7 mouse cellular contexts compared by ENCODE assay signal in the genomic region with DNA sequence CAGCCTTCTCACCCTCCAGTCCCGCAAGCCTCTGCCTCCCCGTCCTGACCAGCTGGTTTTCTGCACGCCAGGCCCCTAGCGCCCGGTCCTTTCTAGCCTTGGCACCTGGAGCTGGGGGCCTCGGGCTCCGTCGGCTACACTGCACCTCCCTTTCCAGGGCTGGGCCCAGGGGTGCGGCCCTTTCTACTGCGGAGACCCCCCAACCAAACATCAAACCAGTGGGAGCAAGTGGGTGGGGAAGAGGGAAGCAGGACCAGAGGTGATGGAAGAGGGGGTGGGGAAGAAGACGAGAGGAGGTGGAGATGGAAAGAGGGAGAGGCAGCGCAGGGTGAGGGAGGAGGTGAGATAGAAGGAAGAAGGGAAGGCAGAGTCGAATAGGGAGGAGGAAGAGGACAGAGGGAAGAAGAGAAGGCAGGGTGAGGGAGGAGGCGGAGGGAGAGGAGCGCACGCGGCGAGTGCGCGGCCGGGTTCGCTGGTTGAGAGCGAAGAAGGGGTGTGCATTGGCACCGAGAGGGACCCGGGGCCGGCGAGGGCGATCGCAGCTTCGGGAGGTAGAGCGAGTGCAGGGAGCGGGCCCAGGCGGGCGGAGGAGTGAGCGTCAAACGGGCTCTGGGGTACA. TPM values are rescaled to one million over a fixed set of nuclear protein-coding genes. Genes with fewer than 3 reads are reported as not detected.
DNase-seq lines count a peak whose midpoint lies in the region; ATAC-seq and TF ChIP-seq lines count a peak whose summit lies in the region.

A gene (plus strand): TSS at position 321 of the 619 bp plus-strand sequence.

- H3K27ac ChIP-seq in lung, embryonic 15.5 days = no peak within 1 kb of the TSS
- H3K27ac ChIP-seq in cerebellum, adult 2 months (ENCODE audit: insufficient read depth, low read length) = peak within 1 kb of the TSS; percentile 83
- H3K27ac ChIP-seq in forebrain, embryonic 15.5 days (replicated peaks) = peak within 1 kb of the TSS; percentile 76
- peak within 1 kb of the TSS; percentile 95 for H3K27ac ChIP-seq in midbrain, postnatal 0 days (ENCODE audit: low read depth, low read length)

- 2% methylated on average over 36 of the region's 36 CpGs for WGBS in lung, embryonic 15.5 days
- 1% methylated on average over 35 of the region's 36 CpGs for WGBS in cerebellum, adult 2 months
- under 1% methylated on average over 36 of the region's 36 CpGs for WGBS in forebrain, embryonic 15.5 days
- under 1% methylated on average over 35 of the region's 36 CpGs for WGBS in midbrain, postnatal 0 days

- TF ChIP-seq CTCF in cerebellum, adult 2 months (IDR thresholded peaks at IDR 0.05; ENCODE audit: borderline replicate concordance, insufficient read depth, low read depth, low read length) = no peak
- TF ChIP-seq CTCF in midbrain, postnatal 0 days (IDR thresholded peaks at IDR 0.05) = no peak

- peaks cover 33% of the 10 kb centered on the region for H3K27me3 ChIP-seq in lung, embryonic 15.5 days
- H3K27me3 ChIP-seq in cerebellum, adult 2 months (ENCODE audit: control insufficient read depth, insufficient read depth, low read length) = no peaks in the 10 kb centered on the region
- H3K27me3 ChIP-seq in forebrain, embryonic 15.5 days = peaks cover 20% of the 10 kb centered on the region
- no peaks in the 10 kb centered on the region for H3K27me3 ChIP-seq in midbrain, postnatal 0 days (ENCODE audit: insufficient read depth, low read length)

- no peaks in the 10 kb centered on the region for H3K9me3 ChIP-seq in lung, embryonic 15.5 days
- H3K9me3 ChIP-seq in forebrain, embryonic 15.5 days = no peaks in the 10 kb centered on the region
- H3K9me3 ChIP-seq in midbrain, postnatal 0 days (ENCODE audit: low read length) = no peaks in the 10 kb centered on the region

- H3K4me3 ChIP-seq in lung, embryonic 15.5 days = peak within 1 kb of the TSS; percentile 34
- H3K4me3 ChIP-seq in cerebellum, adult 2 months (replicated peaks; ENCODE audit: insufficient read depth, low read depth, low read length) = peak within 1 kb of the TSS; percentile 67
- H3K4me3 ChIP-seq in forebrain, embryonic 15.5 days = peak within 1 kb of the TSS; percentile 57
- peak within 1 kb of the TSS; percentile 56 for H3K4me3 ChIP-seq in midbrain, postnatal 0 days (ENCODE audit: low read depth, low read length)

- DNase-seq in lung, postnatal 25 days (ENCODE audit: low spot score) = no peak
- peak; percentile 57 to 68 for DNase-seq in cerebellum, adult 2 months
- no peak for DNase-seq in layer of hippocampus, postnatal 25 days (ENCODE audit: extremely low spot score in 1 of 2, low spot score in 1 of 2)
- DNase-seq in midbrain, postnatal 0 days (ENCODE audit: low spot score) = peak; percentile 48
- DNase-seq in embryo, embryonic 10 days (ENCODE audit: low spot score) = no peak

- no peaks in the 10 kb centered on the region for H3K36me3 ChIP-seq in lung, embryonic 15.5 days
- no peaks in the 10 kb centered on the region for H3K36me3 ChIP-seq in forebrain, embryonic 15.5 days
- no peaks in the 10 kb centered on the region for H3K36me3 ChIP-seq in midbrain, postnatal 0 days (ENCODE audit: insufficient read depth, low read length)

- peak; percentile 42; the same call in 1 of the 2 replicates for TF ChIP-seq POLR2A in cerebellum, adult 2 months (IDR thresholded peaks at IDR 0.05; ENCODE audit: borderline replicate concordance, insufficient read depth, low read length)

- no peak for ATAC-seq in lung, embryonic 15.5 days (ENCODE audit: borderline replicate concordance, extremely low read depth, low FRiP score, low TSS enrichment)
- no peak for ATAC-seq in forebrain, embryonic 15.5 days (replicated peaks)
- peak; percentile 10; the same call in 1 of the 2 replicates for ATAC-seq in midbrain, postnatal 0 days (ENCODE audit: low FRiP score)

- peak within 1 kb of the TSS; percentile 72 for H3K4me2 ChIP-seq in lung, embryonic 15.5 days
- H3K4me2 ChIP-seq in forebrain, embryonic 15.5 days (replicated peaks) = peak within 1 kb of the TSS; percentile 90
- peak within 1 kb of the TSS; percentile 94 for H3K4me2 ChIP-seq in midbrain, postnatal 0 days (ENCODE audit: low read depth, low read length, poor library complexity, severe bottlenecking)

- peaks cover 24% of the 10 kb centered on the region for H3K4me1 ChIP-seq in lung, embryonic 15.5 days
- peaks cover 10% of the 10 kb centered on the region for H3K4me1 ChIP-seq in cerebellum, adult 2 months (ENCODE audit: control insufficient read depth, insufficient read depth, low read length)
- peaks cover 39% of the 10 kb centered on the region for H3K4me1 ChIP-seq in forebrain, embryonic 15.5 days
- H3K4me1 ChIP-seq in midbrain, postnatal 0 days (ENCODE audit: insufficient read depth, low read length) = peaks cover 14% of the 10 kb centered on the region

- peak within 1 kb of the TSS; percentile 36 for H3K9ac ChIP-seq in lung, embryonic 15.5 days
- H3K9ac ChIP-seq in forebrain, embryonic 15.5 days (replicated peaks) = peak within 1 kb of the TSS; percentile 74
- H3K9ac ChIP-seq in midbrain, postnatal 0 days (replicated peaks; ENCODE audit: low read length, poor library complexity, severe bottlenecking) = peak within 1 kb of the TSS; percentile 80

RNA-seq across cellular contexts. Expression of the gene that starts here (rescaled TPM):
- 2.4 and 4.6 TPM in 2 replicates for polyA plus RNA-seq in lung, embryonic 15.5 days (2015; fragmentation: Nextera tagmentation; extraction: Ambion mirVana)
- polyA plus RNA-seq in cerebellum, adult 2 months (2012; rRNA removed) = 164 and 166 TPM in 2 replicates
- 39.0 and 39.8 TPM in 2 replicates for polyA plus RNA-seq in forebrain, embryonic 15.5 days (2015; fragmentation: Nextera tagmentation; extraction: Ambion mirVana)
- 100 to 1,000 TPM; 164 to 190 TPM for total RNA-seq in layer of hippocampus, postnatal 25 days (2021)
- 118 and 130 TPM in 2 replicates for total RNA-seq in midbrain, postnatal 0 days (2014; rRNA removed)
- 107 and 114 TPM in 2 replicates for polyA plus RNA-seq in midbrain, postnatal 0 days (2015; fragmentation: Nextera tagmentation; extraction: Ambion mirVana)

Comparison
In these comparisons a context has a peak if more than half of its experiments do, and no peak if none do; other contexts are left out.
1. DNase-seq: peak in cerebellum, adult 2 months (2 of 2) and midbrain, postnatal 0 days (single experiment); none in lung, postnatal 25 days (single experiment), layer of hippocampus, postnatal 25 days (0 of 2) and embryo, embryonic 10 days (single experiment).
2. Peak in every context shown above with its lines, with median percentiles within 50 percentile points of each other: H3K4me2 ChIP-seq, H3K4me3 ChIP-seq and H3K9ac ChIP-seq.